Mouse (Mus musculus) liver (tissue): ENCODE data around the gene Gm5788.
A peak's percentile ranks its signal among the peaks of the same experiment; 100 is the strongest.
"Not testable (repeated sequence)": the region's sequence is repeated elsewhere in the genome, so short reads cannot be mapped to it uniquely, and the experiment has no call there.

ENCODE experiments used
- DNase-seq: peaks from one replicate; pipeline ENCODE4 v3.0.0-alpha.2; 2020; ENCODE audit warnings: mixed read lengths

Gm5788 gene

GRCm38 (mm10) chr12:87494421-87494820 lies at the start of gene Gm5788:
Gene Gm5788 (plus strand): TSS chr12:87494721.
- not testable (repeated sequence) for DNase-seq

- DNase-seq = no peak
Measured at GRCm38 (mm10) chr12:87449456-87449855, 45.1 kb upstream of the Gm5788 start.

- DNase-seq = peak; percentile 60
Measured at GRCm38 (mm10) chr12:87464678-87465297, 29.7 kb upstream of the Gm5788 start.

- no peak for DNase-seq
Measured at GRCm38 (mm10) chr12:87470263-87471136, 24.0 kb upstream of the Gm5788 start.

- DNase-seq = no peak
Measured at GRCm38 (mm10) chr12:87471421-87471963, 23.0 kb upstream of the Gm5788 start.

GRCm38 (mm10) chr12:87471964-87472786 lies 22.3 kb upstream of the Gm5788 start, which contains the start of gene Snw1:
Gene Snw1 (minus strand): TSS chr12:87472274.
- DNase-seq = peak; percentile 94

- DNase-seq = no peak
Measured at GRCm38 (mm10) chr12:87474756-87475155, 19.8 kb upstream of the Gm5788 start.

- not testable (repeated sequence) for DNase-seq
Measured at GRCm38 (mm10) chr12:87482482-87482881, 12.0 kb upstream of the Gm5788 start.

- DNase-seq = not testable (repeated sequence)
Measured at GRCm38 (mm10) chr12:87488683-87489082, 5.8 kb upstream of the Gm5788 start.

- not testable (repeated sequence) for DNase-seq
Measured at GRCm38 (mm10) chr12:87514016-87514415, 19.5 kb downstream of the Gm5788 start, which contains the start of gene Gm8300. Gene Gm8300 (plus strand): TSS chr12:87514316.

GRCm38 (mm10) chr12:87519616-87520015 lies 25.1 kb downstream of the Gm5788 start:
- not testable (repeated sequence) for DNase-seq

- DNase-seq = no peak
Measured at GRCm38 (mm10) chr12:87543927-87544326, 49.4 kb downstream of the Gm5788 start.
